ENCODE assay signal across 8 mouse cellular contexts in the genomic region with DNA sequence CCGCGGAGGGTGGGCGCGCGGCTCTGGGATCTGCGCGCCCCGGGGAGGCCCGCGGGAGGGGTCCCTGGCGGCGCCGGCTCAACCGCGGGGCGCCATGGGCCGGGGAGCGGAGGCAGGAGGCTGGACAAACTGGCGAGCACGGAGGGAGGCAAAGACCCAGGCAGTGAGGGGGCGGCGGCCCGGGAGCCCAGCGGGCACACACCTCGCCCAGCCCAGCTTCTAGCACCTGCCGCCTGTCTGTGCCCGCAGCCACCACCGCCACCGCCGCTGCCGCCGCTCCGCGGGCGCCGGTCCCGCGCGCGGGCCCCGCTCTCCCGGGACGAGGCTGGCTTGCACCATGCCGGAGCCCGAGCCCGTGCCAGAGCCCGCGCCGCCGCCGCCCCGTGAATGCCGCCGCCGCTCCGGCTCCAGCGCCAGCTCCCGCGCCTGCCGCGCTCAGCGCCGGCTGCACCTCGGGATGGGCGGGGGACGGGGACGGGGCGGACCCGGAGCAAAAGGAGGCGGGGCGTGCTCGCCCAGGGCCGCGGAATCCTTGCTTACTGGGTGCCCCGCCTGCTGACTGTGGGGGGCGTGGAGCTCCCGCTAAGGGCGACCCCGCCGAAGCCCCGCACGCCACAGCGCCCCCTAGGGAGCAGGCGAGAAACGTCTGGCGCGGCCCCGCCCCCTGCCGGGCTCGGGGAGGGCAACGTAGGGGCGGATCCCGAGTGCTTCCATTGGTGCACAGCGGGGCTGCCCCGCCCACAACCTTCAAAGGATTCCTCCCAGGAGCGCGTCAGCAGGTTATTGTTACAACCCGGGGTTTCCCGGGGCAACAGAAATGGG. TPM values are rescaled to one million over a fixed set of nuclear protein-coding genes. Genes with fewer than 3 reads are reported as not detected.
A peak's percentile ranks its signal among the peaks of the same experiment; 100 is the strongest.
DNase-seq lines count a peak whose midpoint lies in the region; ATAC-seq and TF ChIP-seq lines count a peak whose summit lies in the region.

A gene (minus strand): TSS at position 60 of the 822 bp plus-strand sequence.

- H3K36me3 ChIP-seq in forebrain, embryonic 10.5 days (replicated peaks) = no peaks in the 10 kb centered on the region
- H3K36me3 ChIP-seq in heart, embryonic 15.5 days = no peaks in the 10 kb centered on the region
- no peaks in the 10 kb centered on the region for H3K36me3 ChIP-seq in liver, embryonic 14.5 days (replicated peaks; ENCODE audit: control insufficient read depth, insufficient read depth, low read depth)
- H3K36me3 ChIP-seq in neural tube, embryonic 12.5 days = no peaks in the 10 kb centered on the region

- peak; percentile 88 for DNase-seq in CD8-positive naive resting alpha-beta T cell, adult 2 months (ENCODE audit: low read depth in 2 of 2, low spot score in 2 of 2)
- DNase-seq in c-Kit-positive CD71-negative TER-119-negative erythroid progenitor cells, embryonic 14.5 days (ENCODE audit: low read depth) = peak; percentile 91
- DNase-seq in forebrain, embryonic 10.5 days (ENCODE audit: extremely low spot score, low spot score) = peak; percentile 95
- DNase-seq in kidney, postnatal 25 days = peak; percentile 95 to 97
- peak; percentile 61 to 74 (median 68) for DNase-seq in liver, embryonic 14.5 days (ENCODE audit: low read depth in 3 of 3, low spot score in 3 of 3)
- DNase-seq in telencephalon, adult 2 months (ENCODE audit: low read depth, low spot score) = peak; percentile 87

- H3K27ac ChIP-seq in forebrain, embryonic 10.5 days = peak within 1 kb of the TSS; percentile 78
- H3K27ac ChIP-seq in heart, embryonic 15.5 days = peak within 1 kb of the TSS; percentile 32; the same call in 1 of the 2 replicates
- no peak within 1 kb of the TSS for H3K27ac ChIP-seq in liver, embryonic 14.5 days
- H3K27ac ChIP-seq in neural tube, embryonic 12.5 days = peak within 1 kb of the TSS; percentile 46; the same call in 1 of the 2 replicates

- peak within 1 kb of the TSS; percentile 91 for H3K4me2 ChIP-seq in heart, embryonic 15.5 days
- H3K4me2 ChIP-seq in liver, embryonic 14.5 days (ENCODE audit: low read depth) = peak within 1 kb of the TSS; percentile 64
- H3K4me2 ChIP-seq in neural tube, embryonic 12.5 days (replicated peaks) = peak within 1 kb of the TSS; percentile 99

- peaks cover 58% of the 10 kb centered on the region for H3K4me1 ChIP-seq in forebrain, embryonic 10.5 days
- H3K4me1 ChIP-seq in heart, embryonic 15.5 days (replicated peaks) = peaks cover 38% of the 10 kb centered on the region
- peaks cover 0 to 4% of the 10 kb centered on the region in 2 experiments; a peak in 2 of 4 replicates for H3K4me1 ChIP-seq in liver, embryonic 14.5 days (replicated peaks; ENCODE audit: control insufficient read depth in 2 of 2, insufficient read depth in 2 of 2, low read length in 1 of 2)
- peaks cover 34% of the 10 kb centered on the region for H3K4me1 ChIP-seq in neural tube, embryonic 12.5 days

- WGBS in forebrain, embryonic 10.5 days = under 1% methylated on average over 96 of the region's 99 CpGs
- WGBS in heart, embryonic 15.5 days = under 1% methylated on average over 86 of the region's 99 CpGs
- 1% methylated on average over 89 of the region's 99 CpGs for WGBS in liver, embryonic 14.5 days (ENCODE audit: insufficient replicate concordance)
- WGBS in neural tube, embryonic 12.5 days = under 1% methylated on average over 99 of the region's 99 CpGs

- TF ChIP-seq CTCF in liver, embryonic 14.5 days (IDR thresholded peaks at IDR 0.05; ENCODE audit: low read depth) = peak; percentile 70

- H3K27me3 ChIP-seq in forebrain, embryonic 10.5 days (ENCODE audit: poor library complexity, severe bottlenecking) = peaks cover 88% of the 10 kb centered on the region
- peaks cover 62% of the 10 kb centered on the region for H3K27me3 ChIP-seq in heart, embryonic 15.5 days
- peaks cover 55% of the 10 kb centered on the region for H3K27me3 ChIP-seq in liver, embryonic 14.5 days (ENCODE audit: control insufficient read depth, insufficient read depth, low read length)
- peaks cover 34% of the 10 kb centered on the region for H3K27me3 ChIP-seq in neural tube, embryonic 12.5 days (replicated peaks)

- TF ChIP-seq EP300 in liver, embryonic 14.5 days (IDR thresholded peaks at IDR 0.05; ENCODE audit: low read depth) = no peak

- peak within 1 kb of the TSS; percentile 76 for H3K4me3 ChIP-seq in forebrain, embryonic 10.5 days
- H3K4me3 ChIP-seq in heart, embryonic 15.5 days = peak within 1 kb of the TSS; percentile 68
- H3K4me3 ChIP-seq in liver, embryonic 14.5 days (ENCODE audit: insufficient read depth in 1 of 2, low read depth in 2 of 2, low read length in 2 of 2) = peak within 1 kb of the TSS; percentile 36 to 52
- H3K4me3 ChIP-seq in neural tube, embryonic 12.5 days = peak within 1 kb of the TSS; percentile 72

- no peaks in the 10 kb centered on the region for H3K9me3 ChIP-seq in forebrain, embryonic 10.5 days
- H3K9me3 ChIP-seq in heart, embryonic 15.5 days (replicated peaks) = no peaks in the 10 kb centered on the region
- no peaks in the 10 kb centered on the region for H3K9me3 ChIP-seq in liver, embryonic 14.5 days (ENCODE audit: control insufficient read depth, low read length)
- H3K9me3 ChIP-seq in neural tube, embryonic 12.5 days = no peaks in the 10 kb centered on the region

- H3K9ac ChIP-seq in heart, embryonic 15.5 days = peak within 1 kb of the TSS; percentile 67
- H3K9ac ChIP-seq in liver, embryonic 14.5 days (replicated peaks) = no peak within 1 kb of the TSS
- H3K9ac ChIP-seq in neural tube, embryonic 12.5 days = peak within 1 kb of the TSS; percentile 85

- ATAC-seq in heart, embryonic 15.5 days (replicated peaks; ENCODE audit: insufficient number of reproducible peaks, insufficient read depth, low FRiP score, low read depth) = peak; percentile 85
- ATAC-seq in liver, embryonic 14.5 days (ENCODE audit: insufficient read depth) = peak; percentile 86
- ATAC-seq in neural tube, embryonic 12.5 days (ENCODE audit: low FRiP score, low read depth) = peak; percentile 83

RNA-seq across cellular contexts. Expression of the gene that starts here (rescaled TPM):
- polyA plus RNA-seq in forebrain, embryonic 10.5 days (2016; fragmentation: Nextera tagmentation; extraction: Ambion mirVana) = 0.06 TPM in 2 replicates
- 0.05 and 0.18 TPM in 2 replicates for polyA plus RNA-seq in heart, embryonic 15.5 days (2015; fragmentation: Nextera tagmentation; extraction: Ambion mirVana)
- polyA plus RNA-seq in liver, embryonic 14.5 days (2012; rRNA removed) = 0.06 TPM in 2 replicates
- polyA plus RNA-seq in liver, embryonic 14.5 days (2014; fragmentation: Nextera tagmentation; extraction: Ambion mirVana) = not detected in 2 replicates
- polyA plus RNA-seq in neural tube, embryonic 12.5 days (2016; fragmentation: Nextera tagmentation; extraction: Ambion mirVana) = 0.86 and 1.2 TPM in 2 replicates

Comparison
In these comparisons a context has a peak if more than half of its experiments do, and no peak if none do; other contexts are left out.
1. Peak in DNase-seq, H3K4me3 ChIP-seq and H3K27ac ChIP-seq in forebrain, embryonic 10.5 days; RNA of the gene not detected or under 1 TPM.
2. Peak in ATAC-seq, H3K4me3 ChIP-seq, H3K27ac ChIP-seq, H3K9ac ChIP-seq and H3K4me2 ChIP-seq in heart, embryonic 15.5 days; RNA of the gene not detected or under 1 TPM.
3. Peak in DNase-seq, ATAC-seq, H3K4me3 ChIP-seq and H3K4me2 ChIP-seq in liver, embryonic 14.5 days; RNA of the gene not detected or under 1 TPM.